Mouse (Mus musculus) bone marrow macrophage, adult 2 months (primary cell): ENCODE results near the gene Abcg4.

Source experiments
- CTCF ChIP-seq: IDR thresholded peaks from 2 replicates; pipeline ENCODE4 v1.5.1; 2012; ENCODE audit warnings: low read depth, mild to moderate bottlenecking, low read length, moderate library complexity
- POLR2A ChIP-seq: IDR thresholded peaks from 2 replicates; pipeline ENCODE4 v1.6.1; 2012; ENCODE audit warnings: mild to moderate bottlenecking, low read depth, low read length, borderline replicate concordance

DNA sequence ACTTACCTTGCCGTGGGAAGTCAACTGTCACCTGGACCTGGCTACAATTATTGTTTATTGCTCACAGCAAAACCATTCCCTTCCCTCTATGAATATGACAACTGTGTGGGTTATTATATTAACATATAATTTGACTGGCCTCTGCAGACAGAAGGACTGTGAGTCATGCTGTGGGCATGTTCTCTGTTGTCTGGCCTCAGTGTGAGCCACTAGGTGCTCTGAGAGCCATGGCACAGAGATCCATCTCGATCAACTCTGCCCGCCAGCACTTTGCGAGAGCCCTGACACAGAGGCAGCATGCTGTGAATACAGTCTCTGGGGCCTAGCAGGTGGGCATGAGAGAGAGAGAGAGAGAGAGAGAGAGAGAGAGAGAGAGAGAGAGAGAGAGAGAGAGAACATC is 18.4 kb downstream of the Abcg4 start:
- TF ChIP-seq CTCF (no peak), POLR2A (no peak)
